Mouse (Mus musculus) stomach, postnatal 0 days (tissue): ENCODE data around the gene Fut1.

Experiments
- CTCF ChIP-seq: IDR thresholded peaks from 2 replicates; pipeline ENCODE4 v1.5.1; 2016; ENCODE audit warnings: antibody characterized with exemption, low read depth, mild to moderate bottlenecking, moderate library complexity
- EP300 ChIP-seq: optimal IDR thresholded peaks from 2 replicates; pipeline ENCODE3; 2016; ENCODE audit warnings: antibody characterized with exemption

DNA sequence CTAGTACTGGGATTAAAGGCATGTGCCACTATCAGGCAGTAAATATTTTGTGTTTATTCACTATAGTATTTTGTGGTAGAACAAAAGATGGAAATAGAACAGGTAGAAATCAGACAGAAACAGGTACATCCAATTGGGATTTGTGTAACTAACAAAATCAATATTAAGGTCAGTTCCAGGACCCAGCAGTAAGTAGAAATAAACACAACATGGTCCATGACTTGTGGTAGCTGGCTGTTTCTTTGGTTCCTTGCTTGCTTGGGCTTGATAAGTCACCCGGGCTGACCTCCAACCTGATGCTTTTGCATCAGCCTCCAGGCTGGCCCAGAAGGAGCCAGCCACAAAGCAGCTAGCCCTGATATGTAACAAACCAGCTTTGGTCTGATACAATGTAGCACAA is 7.6 kb upstream of the Fut1 start:
- no peak for TF ChIP-seq CTCF
- TF ChIP-seq EP300: no peak
